Comparison of ENCODE assay signal across 8 mouse cellular contexts in the genomic region with DNA sequence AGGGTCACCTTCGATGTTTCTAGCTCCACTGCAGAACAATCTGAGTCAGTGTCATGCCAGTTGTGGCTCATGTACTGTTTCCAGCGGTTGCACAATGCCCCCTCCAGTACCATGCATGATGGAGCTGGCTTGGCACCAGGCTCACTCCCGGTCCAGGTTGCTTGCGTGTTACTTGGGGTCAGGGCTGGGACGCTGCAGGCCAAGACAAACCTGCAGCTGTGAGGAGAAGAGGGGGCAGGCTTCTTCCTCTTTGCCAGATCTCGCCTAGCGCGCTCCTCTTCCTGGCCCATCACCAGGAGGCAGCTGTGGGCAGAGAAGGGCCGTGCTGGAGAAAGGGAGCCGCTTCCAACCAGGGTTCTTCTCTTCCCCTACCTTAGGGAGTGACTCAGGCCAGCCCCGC. TPM values are rescaled to one million over a fixed set of nuclear protein-coding genes. Genes with fewer than 3 reads are reported as not detected.
A peak's percentile ranks its signal among the peaks of the same experiment; 100 is the strongest.
DNase-seq lines count a peak whose midpoint lies in the region; ATAC-seq and TF ChIP-seq lines count a peak whose summit lies in the region.

No protein-coding gene starts in this region.

- H3K27ac ChIP-seq in liver, embryonic 13.5 days: no peak overlapping the region
- no peak overlapping the region for H3K27ac ChIP-seq in liver, embryonic 11.5 days (ENCODE audit: low read depth, low read length)
- H3K27ac ChIP-seq in forebrain, embryonic 12.5 days: no peak overlapping the region
- H3K27ac ChIP-seq in limb, embryonic 14.5 days (replicated peaks; ENCODE audit: low read depth, low read length): no peak overlapping the region

- H3K36me3 ChIP-seq in liver, embryonic 13.5 days: no peaks in the 10 kb centered on the region
- H3K36me3 ChIP-seq in liver, embryonic 11.5 days (ENCODE audit: control insufficient read depth, insufficient read depth, low read length): no peaks in the 10 kb centered on the region
- H3K36me3 ChIP-seq in forebrain, embryonic 12.5 days (replicated peaks): no peaks in the 10 kb centered on the region
- no peaks in the 10 kb centered on the region for H3K36me3 ChIP-seq in limb, embryonic 14.5 days (ENCODE audit: control insufficient read depth, insufficient read depth, low read length)

- H3K27me3 ChIP-seq in liver, embryonic 13.5 days: peaks cover 12% of the 10 kb centered on the region
- no peaks in the 10 kb centered on the region for H3K27me3 ChIP-seq in liver, embryonic 11.5 days (replicated peaks; ENCODE audit: control insufficient read depth, insufficient read depth, low read length)
- H3K27me3 ChIP-seq in forebrain, embryonic 12.5 days: peaks cover 7% of the 10 kb centered on the region; the same call in 1 of the 2 replicates
- no peaks in the 10 kb centered on the region for H3K27me3 ChIP-seq in limb, embryonic 14.5 days (ENCODE audit: control insufficient read depth, insufficient read depth, low read length)

- WGBS in liver, embryonic 13.5 days (ENCODE audit: insufficient replicate concordance): 58% methylated on average over 11 of the region's 11 CpGs
- WGBS in liver, embryonic 11.5 days: 70% methylated on average over 11 of the region's 11 CpGs
- 78% methylated on average over 11 of the region's 11 CpGs for WGBS in forebrain, embryonic 12.5 days
- WGBS in limb, embryonic 14.5 days: 75% methylated on average over 11 of the region's 11 CpGs

- no peak for ATAC-seq in liver, embryonic 13.5 days (ENCODE audit: low read depth)
- no peak for ATAC-seq in liver, embryonic 11.5 days (replicated peaks; ENCODE audit: low FRiP score)
- ATAC-seq in forebrain, embryonic 12.5 days (ENCODE audit: low FRiP score): no peak
- ATAC-seq in limb, embryonic 14.5 days (ENCODE audit: low FRiP score, low read depth): no peak

- H3K4me2 ChIP-seq in liver, embryonic 13.5 days: 0 out of 2 replicates have a peak overlapping the region, but pooled peaks have one; percentile 36
- no peak overlapping the region for H3K4me2 ChIP-seq in liver, embryonic 11.5 days
- H3K4me2 ChIP-seq in forebrain, embryonic 12.5 days: no peak overlapping the region
- peak overlapping the region; percentile 41; the same call in 1 of the 2 replicates for H3K4me2 ChIP-seq in limb, embryonic 14.5 days (replicated peaks; ENCODE audit: low read depth, low read length, severe bottlenecking)

- H3K9ac ChIP-seq in liver, embryonic 13.5 days: no peak overlapping the region
- no peak overlapping the region for H3K9ac ChIP-seq in liver, embryonic 11.5 days (ENCODE audit: low read depth, low read length)
- 0 out of 2 replicates have a peak overlapping the region, but pooled peaks have one; percentile 33 for H3K9ac ChIP-seq in forebrain, embryonic 12.5 days
- 0 out of 2 replicates have a peak overlapping the region, but pooled peaks have one; percentile 7 for H3K9ac ChIP-seq in limb, embryonic 14.5 days (ENCODE audit: low read depth, low read length, severe bottlenecking)

- no peaks in the 10 kb centered on the region for H3K9me3 ChIP-seq in liver, embryonic 13.5 days (replicated peaks)
- no peaks in the 10 kb centered on the region for H3K9me3 ChIP-seq in liver, embryonic 11.5 days (ENCODE audit: control insufficient read depth, low read length)
- no peaks in the 10 kb centered on the region for H3K9me3 ChIP-seq in forebrain, embryonic 12.5 days
- no peaks in the 10 kb centered on the region for H3K9me3 ChIP-seq in limb, embryonic 14.5 days (ENCODE audit: control insufficient read depth, low read length)

- H3K4me1 ChIP-seq in liver, embryonic 13.5 days (replicated peaks): peaks cover 51% of the 10 kb centered on the region
- peaks cover 22% of the 10 kb centered on the region for H3K4me1 ChIP-seq in liver, embryonic 11.5 days (replicated peaks; ENCODE audit: control insufficient read depth, insufficient read depth, low read length)
- H3K4me1 ChIP-seq in forebrain, embryonic 12.5 days: peaks cover 15% of the 10 kb centered on the region
- H3K4me1 ChIP-seq in limb, embryonic 14.5 days (ENCODE audit: control insufficient read depth, insufficient read depth, low read length): peaks cover 13% of the 10 kb centered on the region

- TF ChIP-seq POLR2A in limb, embryonic 14.5 days (IDR thresholded peaks at IDR 0.05; ENCODE audit: borderline replicate concordance, extremely low read depth, insufficient read depth, insufficient read length): no peak

- DNase-seq in adrenal gland, adult (ENCODE audit: inconsistent age in 2 of 2, low spot score in 1 of 2): peak; percentile 48 to 77
- DNase-seq in adrenal gland, postnatal 4 days (ENCODE audit: low spot score in 2 of 2): no peak
- DNase-seq in liver, embryonic 13.5 days: no peak
- DNase-seq in liver, embryonic 11.5 days (ENCODE audit: low spot score): no peak
- no peak for DNase-seq in limb, embryonic 14.5 days (ENCODE audit: low spot score)
- no peak for DNase-seq in testis, postnatal 14 days (ENCODE audit: low spot score)
- DNase-seq in spleen, postnatal 36 days (ENCODE audit: low spot score in 2 of 2): no peak

- no peak overlapping the region for H3K4me3 ChIP-seq in liver, embryonic 13.5 days (replicated peaks)
- no peak overlapping the region for H3K4me3 ChIP-seq in liver, embryonic 11.5 days (ENCODE audit: low read depth, low read length)
- no peak overlapping the region for H3K4me3 ChIP-seq in forebrain, embryonic 12.5 days (replicated peaks)
- no peak overlapping the region for H3K4me3 ChIP-seq in limb, embryonic 14.5 days (replicated peaks; ENCODE audit: low read length)

RNA-seq across cellular contexts. Expression of a gene that starts 5.5 kb away (rescaled TPM):
- total RNA-seq in adrenal gland, postnatal 4 days (2021): 100 to 1,000 TPM; 271 to 275 TPM
- 235 and 238 TPM in 2 replicates for polyA plus RNA-seq in liver, embryonic 13.5 days (2015; fragmentation: Nextera tagmentation; extraction: Ambion mirVana)
- polyA plus RNA-seq in liver, embryonic 11.5 days (2014; fragmentation: Nextera tagmentation; extraction: Ambion mirVana): 377 and 390 TPM in 2 replicates
- 203 and 210 TPM in 2 replicates for polyA plus RNA-seq in forebrain, embryonic 12.5 days (2016; fragmentation: Nextera tagmentation; extraction: Ambion mirVana)
- polyA plus RNA-seq in limb, embryonic 14.5 days (2012; rRNA removed): 183 and 193 TPM in 2 replicates
- polyA plus RNA-seq in limb, embryonic 14.5 days (2014; fragmentation: Nextera tagmentation; extraction: Ambion mirVana): 266 and 270 TPM in 2 replicates

RNA-seq across cellular contexts. Expression of a gene that starts 22.2 kb away (rescaled TPM):
- 1 to 10 TPM; 4.9 to 5.2 TPM for total RNA-seq in adrenal gland, postnatal 4 days (2021)
- polyA plus RNA-seq in liver, embryonic 13.5 days (2015; fragmentation: Nextera tagmentation; extraction: Ambion mirVana): 1.0 and 1.1 TPM in 2 replicates
- polyA plus RNA-seq in liver, embryonic 11.5 days (2014; fragmentation: Nextera tagmentation; extraction: Ambion mirVana): 3.3 and 3.6 TPM in 2 replicates
- 7.5 and 8.3 TPM in 2 replicates for polyA plus RNA-seq in forebrain, embryonic 12.5 days (2016; fragmentation: Nextera tagmentation; extraction: Ambion mirVana)
- 9.6 and 11.9 TPM in 2 replicates for polyA plus RNA-seq in limb, embryonic 14.5 days (2012; rRNA removed)
- 5.6 and 7.1 TPM in 2 replicates for polyA plus RNA-seq in limb, embryonic 14.5 days (2014; fragmentation: Nextera tagmentation; extraction: Ambion mirVana)

RNA-seq across cellular contexts. Expression of a gene that starts 36.3 kb away (rescaled TPM):
- total RNA-seq in adrenal gland, postnatal 4 days (2021): 100 to 1,000 TPM; 214 to 215 TPM
- 200 and 222 TPM in 2 replicates for polyA plus RNA-seq in liver, embryonic 13.5 days (2015; fragmentation: Nextera tagmentation; extraction: Ambion mirVana)
- 327 and 368 TPM in 2 replicates for polyA plus RNA-seq in liver, embryonic 11.5 days (2014; fragmentation: Nextera tagmentation; extraction: Ambion mirVana)
- 219 and 234 TPM in 2 replicates for polyA plus RNA-seq in forebrain, embryonic 12.5 days (2016; fragmentation: Nextera tagmentation; extraction: Ambion mirVana)
- polyA plus RNA-seq in limb, embryonic 14.5 days (2012; rRNA removed): 198 and 204 TPM in 2 replicates
- polyA plus RNA-seq in limb, embryonic 14.5 days (2014; fragmentation: Nextera tagmentation; extraction: Ambion mirVana): 177 and 188 TPM in 2 replicates

Comparison
In these comparisons a context has a peak if more than half of its experiments do, and no peak if none do; other contexts are left out.
1. DNase-seq: peak in adrenal gland, adult (2 of 2); none in adrenal gland, postnatal 4 days (0 of 2), liver, embryonic 13.5 days (single experiment), liver, embryonic 11.5 days (single experiment), limb, embryonic 14.5 days (single experiment), testis, postnatal 14 days (single experiment) and spleen, postnatal 36 days (0 of 2).
2. H3K4me2 ChIP-seq: peak in liver, embryonic 13.5 days (single experiment) and limb, embryonic 14.5 days (single experiment); none in liver, embryonic 11.5 days (single experiment) and forebrain, embryonic 12.5 days (single experiment).
3. H3K9ac ChIP-seq: peak in forebrain, embryonic 12.5 days (single experiment) and limb, embryonic 14.5 days (single experiment); none in liver, embryonic 13.5 days (single experiment) and liver, embryonic 11.5 days (single experiment).